Mouse (Mus musculus) intestine, embryonic 14.5 days (tissue): ENCODE data around the gene Git2. TPM values are rescaled to one million over a fixed set of nuclear protein-coding genes. Genes with fewer than 3 reads are reported as not detected.

Experiments used
- ATAC-seq: fragments of 200-750 bp; cut with Nextera tagmentation; replicated peaks from 2 replicates; pipeline ENCODE4 v1.8.0; 2017; ENCODE audit warnings: low read depth, moderate number of reproducible peaks, moderate TSS enrichment, moderate library complexity; ENCODE audit not compliant: low FRiP score, low TSS enrichment
- DNase-seq: peaks from one replicate; pipeline ENCODE4 v3.0.0-alpha.2; 2018; ENCODE audit warnings: low spot score
- H3K27ac ChIP-seq: fragments of 300-500 bp; sonication (generic); 2 replicates; pipeline ENCODE4 v1.5.1; 2014; ENCODE audit warnings: low read depth, mild to moderate bottlenecking, control low read depth
- H3K27me3 ChIP-seq: fragments of 300-500 bp; sonication (generic); replicated peaks from 2 replicates; pipeline ENCODE4 v1.6.1; 2014; ENCODE audit warnings: low read length, control low read depth; ENCODE audit not compliant: control insufficient read depth, insufficient read depth
- H3K36me3 ChIP-seq: fragments of 300-500 bp; sonication (generic); 2 replicates; pipeline ENCODE4 v1.6.1; 2014; ENCODE audit warnings: low read length, control low read depth; ENCODE audit not compliant: control insufficient read depth, insufficient read depth
- H3K4me1 ChIP-seq: fragments of 300-500 bp; sonication (generic); replicated peaks from 2 replicates; pipeline ENCODE4 v1.6.1; 2014; ENCODE audit warnings: low read length, control low read depth, mixed read lengths; ENCODE audit not compliant: control insufficient read depth, insufficient read depth
- H3K4me2 ChIP-seq: fragments of 300-500 bp; sonication (generic); 2 replicates; pipeline ENCODE4 v1.6.1; 2014; ENCODE audit warnings: low read length
- H3K4me3 ChIP-seq: fragments of 300-500 bp; sonication (generic); 2 replicates; pipeline ENCODE4 v1.5.1; 2014; ENCODE audit warnings: low read depth, low read length, control low read depth, mixed read lengths
- H3K9ac ChIP-seq: fragments of 300-500 bp; sonication (generic); 2 replicates; pipeline ENCODE4 v1.6.1; 2014; ENCODE audit warnings: mild to moderate bottlenecking, low read length
- H3K9me3 ChIP-seq: fragments of 300-500 bp; sonication (generic); 2 replicates; pipeline ENCODE4 v1.6.1; 2016; ENCODE audit warnings: low read length, control low read depth; ENCODE audit not compliant: control insufficient read depth
- WGBS: fragments of 180-500 bp; shearing (Covaris S2); extraction: QIAGEN DNeasy Blood & Tissue Kit; methylation state at CpG from one replicate; pipeline ENCODE4 v1.1.7; 2014; 5-methylcytosine and 5-hydroxymethylcytosine counted together
- polyA plus RNA-seq: library from polyadenylated mRNA; unstranded; fragments of >200 nt; fragmentation: Nextera tagmentation; extraction: Ambion mirVana; gene quantifications from 2 replicates; pipeline ENCODE4 v1.2.1, GENCODE M21; 2014

The Git2 gene
- polyA plus RNA-seq, 1 experiment from 2014 or later: 35.6 TPM

- 52% methylated on average over 7 of the region's 7 CpGs for WGBS
- no peak overlapping the region for H3K4me3 ChIP-seq
- ATAC-seq: no peak
These were observed 76.3 kb downstream of the Git2 start for GRCm38 (mm10) chr5:114699015-114699414.

GRCm38 (mm10) chr5:114698044-114698746 lies 77.1 kb downstream of the Git2 start:
- Histone ChIP-seq H3K27me3 (no peaks in the 10 kb centered on the region), H3K4me3 (no peak overlapping the region), H3K9me3 (no peaks in the 10 kb centered on the region), H3K9ac (no peak overlapping the region), H3K36me3 (no peaks in the 10 kb centered on the region), H3K4me2 (no peak overlapping the region), H3K4me1 (no peaks in the 10 kb centered on the region), H3K27ac (no peak overlapping the region)
- ATAC-seq (no peak), DNase-seq (no peak)
- 89% methylated on average over 19 of the region's 19 CpGs for WGBS

More at GRCm38 (mm10) chr5:114699015-114699414, 76.3 kb downstream of the Git2 start:
- Histone ChIP-seq H3K36me3 (no peaks in the 10 kb centered on the region), H3K4me2 (no peak overlapping the region), H3K9me3 (no peaks in the 10 kb centered on the region), H3K4me1 (no peaks in the 10 kb centered on the region), H3K27me3 (no peaks in the 10 kb centered on the region), H3K9ac (no peak overlapping the region), H3K27ac (no peak overlapping the region)
- DNase-seq: no peak

GRCm38 (mm10) chr5:114696939-114697338 lies 78.4 kb downstream of the Git2 start:
- H3K36me3 ChIP-seq: no peaks in the 10 kb centered on the region
- no peaks in the 10 kb centered on the region for H3K9me3 ChIP-seq
- H3K4me2 ChIP-seq: no peak overlapping the region
- H3K9ac ChIP-seq: no peak overlapping the region
- WGBS: 82% methylated on average over 17 of the region's 17 CpGs
- ATAC-seq (no peak), DNase-seq (no peak)
- no peak overlapping the region for H3K4me3 ChIP-seq
- H3K27me3 ChIP-seq: no peaks in the 10 kb centered on the region
- H3K27ac ChIP-seq: no peak overlapping the region
- H3K4me1 ChIP-seq: no peaks in the 10 kb centered on the region

GRCm38 (mm10) chr5:114695775-114696174 lies 79.5 kb downstream of the Git2 start:
- H3K27me3 ChIP-seq: no peaks in the 10 kb centered on the region
- WGBS: 72% methylated on average over 5 of the region's 5 CpGs
- ATAC-seq (no peak), DNase-seq (no peak)
- no peak overlapping the region for H3K4me2 ChIP-seq
- no peaks in the 10 kb centered on the region for H3K9me3 ChIP-seq
- H3K36me3 ChIP-seq: no peaks in the 10 kb centered on the region
- H3K27ac ChIP-seq: no peak overlapping the region
- no peaks in the 10 kb centered on the region for H3K4me1 ChIP-seq
- no peak overlapping the region for H3K4me3 ChIP-seq
- H3K9ac ChIP-seq: no peak overlapping the region

- DNase-seq (peak; percentile 89), ATAC-seq (peak; percentile 95)
- no peak within 1 kb of the TSS for H3K27ac ChIP-seq
- H3K9ac ChIP-seq: peak within 1 kb of the TSS; percentile 60
- H3K4me3 ChIP-seq: peak within 1 kb of the TSS; percentile 70
- no peaks in the 10 kb centered on the region for H3K9me3 ChIP-seq
- H3K36me3 ChIP-seq: no peaks in the 10 kb centered on the region
- 7% methylated on average over 42 of the region's 75 CpGs for WGBS
- no peaks in the 10 kb centered on the region for H3K27me3 ChIP-seq
- H3K4me1 ChIP-seq: 0 out of 2 replicates have a peak, but pooled peaks cover 3% of the 10 kb centered on the region
- peak within 1 kb of the TSS; percentile 95 for H3K4me2 ChIP-seq
These were observed 84.4 kb downstream of the Git2 start, which contains the start of gene Gltp for GRCm38 (mm10) chr5:114690633-114691567. Gltp (minus strand) TSS chr5:114690984.

DNA sequence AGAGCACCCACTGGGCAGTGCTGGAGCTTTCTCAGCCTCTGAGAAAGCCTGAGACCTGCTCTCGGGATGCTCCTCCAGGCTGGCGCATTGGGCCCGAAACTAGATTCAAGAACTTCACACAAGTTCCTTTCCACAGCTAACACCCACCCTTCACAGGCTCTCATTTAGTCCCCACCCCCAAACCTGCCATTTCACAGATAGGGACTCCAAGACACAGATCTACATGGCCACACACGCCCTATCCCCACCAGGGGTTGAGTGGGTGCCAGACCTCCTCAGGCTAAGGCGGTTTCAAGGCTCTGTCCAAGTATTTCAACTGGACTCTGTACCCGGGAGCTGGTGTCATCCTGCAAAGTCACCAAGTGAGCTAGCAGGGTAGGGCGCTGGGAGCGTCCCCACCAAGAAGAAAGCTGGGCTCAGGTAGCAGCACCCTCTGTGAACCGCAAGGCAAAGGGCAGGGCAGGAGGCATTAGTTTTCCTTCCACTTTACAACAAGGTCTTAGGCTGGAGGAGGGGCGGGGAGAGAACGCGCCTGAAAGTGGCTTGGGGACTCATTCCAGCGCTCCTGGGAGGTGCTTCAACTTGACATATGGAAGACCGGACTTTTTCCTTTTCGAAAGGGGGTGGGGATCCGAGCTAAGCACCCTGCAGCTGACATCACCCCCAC lies 85.5 kb downstream of the Git2 start:
- ATAC-seq: 0 out of 2 replicates have a peak, but pooled peaks have one; percentile 14

DNA sequence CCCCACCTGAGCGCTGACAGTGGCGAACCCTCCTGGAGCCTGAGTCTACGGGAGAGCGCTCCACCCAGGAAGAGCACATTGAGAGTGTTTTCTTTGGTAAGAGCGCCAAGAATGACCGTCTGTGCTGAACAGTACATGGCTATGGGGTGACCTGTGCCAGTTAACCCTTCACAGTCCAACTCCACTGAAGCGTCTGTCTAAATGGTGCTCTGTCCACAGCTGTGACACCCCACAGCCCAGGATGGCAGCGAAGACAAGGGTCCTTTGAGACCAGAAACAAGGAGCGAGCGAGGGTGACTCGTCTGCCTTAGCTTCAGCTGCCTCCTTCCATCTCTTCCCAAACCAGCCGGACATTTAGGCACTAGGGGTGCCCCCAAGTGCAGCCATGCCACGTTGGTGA lies 86.6 kb downstream of the Git2 start:
- Histone ChIP-seq H3K27ac (no peak overlapping the region), H3K4me3 (no peak overlapping the region), H3K27me3 (no peaks in the 10 kb centered on the region), H3K9ac (no peak overlapping the region), H3K4me1 (0 out of 2 replicates have a peak, but pooled peaks cover 3% of the 10 kb centered on the region), H3K9me3 (no peaks in the 10 kb centered on the region), H3K36me3 (no peaks in the 10 kb centered on the region), H3K4me2 (no peak overlapping the region)
- DNase-seq: no peak
- WGBS: 82% methylated on average over 13 of the region's 13 CpGs
- ATAC-seq: no peak

More for the DNA sequence above, 85.5 kb downstream of the Git2 start:
- WGBS: 18% methylated on average over 16 of the region's 16 CpGs
- Histone ChIP-seq H3K27me3 (no peaks in the 10 kb centered on the region), H3K9ac (peak overlapping the region; percentile 60), H3K9me3 (no peaks in the 10 kb centered on the region), H3K4me1 (0 out of 2 replicates have a peak, but pooled peaks cover 3% of the 10 kb centered on the region), H3K36me3 (no peaks in the 10 kb centered on the region), H3K4me3 (peak overlapping the region; percentile 70), H3K4me2 (peak overlapping the region; percentile 95), H3K27ac (no peak overlapping the region)
- peak; percentile 75 for DNase-seq

- no peak overlapping the region for H3K4me2 ChIP-seq
- H3K4me1 ChIP-seq: peaks cover 6% of the 10 kb centered on the region; the same call in 1 of the 2 replicates
- H3K27me3 ChIP-seq: no peaks in the 10 kb centered on the region
- no peak for DNase-seq
- H3K9me3 ChIP-seq: no peaks in the 10 kb centered on the region
- ATAC-seq: no peak
- no peaks in the 10 kb centered on the region for H3K36me3 ChIP-seq
- no peak overlapping the region for H3K27ac ChIP-seq
- H3K4me3 ChIP-seq: no peak overlapping the region
- no peak overlapping the region for H3K9ac ChIP-seq
These were observed 87.4 kb downstream of the Git2 start for GRCm38 (mm10) chr5:114687901-114688300.
